Mouse (Mus musculus): ENCODE measurements around the gene Tacr3.
A peak's percentile ranks its signal among the peaks of the same experiment; 100 is the strongest.

Gene Tacr3

DNA sequence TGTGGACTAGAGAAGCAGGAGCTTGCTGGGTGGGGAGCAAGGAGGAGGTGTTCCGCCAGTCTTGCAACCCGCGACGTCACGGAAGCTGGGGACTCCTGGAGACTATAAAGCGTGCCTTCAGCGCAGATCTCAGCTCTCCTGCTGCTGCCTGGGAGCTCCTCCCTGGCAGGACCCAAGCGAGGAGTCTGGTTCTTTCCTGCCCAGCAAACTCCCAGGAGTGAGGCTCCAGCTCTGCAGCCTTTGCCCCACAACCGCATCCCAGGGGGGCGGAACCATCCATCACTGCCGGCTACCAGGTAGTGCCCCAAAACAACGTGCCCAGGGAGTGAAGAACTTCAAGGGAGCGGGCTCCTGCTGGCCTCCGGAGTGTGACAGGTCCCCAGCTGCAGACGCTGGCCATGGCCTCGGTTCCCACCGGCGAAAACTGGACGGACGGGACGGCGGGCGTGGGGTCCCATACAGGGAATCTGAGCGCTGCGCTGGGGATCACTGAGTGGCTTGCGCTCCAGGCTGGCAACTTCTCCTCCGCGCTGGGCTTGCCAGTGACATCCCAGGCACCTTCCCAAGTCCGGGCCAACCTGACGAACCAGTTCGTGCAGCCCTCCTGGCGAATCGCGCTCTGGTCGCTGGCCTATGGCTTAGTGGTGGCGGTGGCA is at the start of gene Tacr3:
Gene Tacr3, plus strand, starts transcription at position 133 of the 656 bp plus-strand sequence.
- peak; percentile 40 for DNase-seq (ENCODE audit: extremely low spot score, low spot score)

DNA sequence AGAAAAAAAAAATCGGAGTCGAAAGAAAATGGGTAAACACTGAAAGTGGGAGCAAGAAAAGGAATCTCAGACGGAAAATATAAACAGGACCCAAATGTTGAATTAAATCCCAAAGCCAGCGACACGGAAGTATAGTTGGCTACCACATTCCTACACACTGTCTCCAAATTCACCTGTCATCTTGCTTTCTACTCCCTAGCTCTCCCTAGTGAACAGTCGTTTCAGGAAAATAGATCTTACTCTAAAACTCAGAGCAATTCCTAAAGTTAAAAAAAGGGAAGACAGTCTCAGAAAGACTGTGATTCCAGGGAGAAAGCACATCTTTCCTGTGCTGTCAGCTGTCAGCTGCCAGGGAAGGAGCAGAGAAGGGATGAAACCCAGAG is 324 bp upstream of the Tacr3 start:
- DNase-seq (ENCODE audit: extremely low spot score, low spot score): no peak

DNA sequence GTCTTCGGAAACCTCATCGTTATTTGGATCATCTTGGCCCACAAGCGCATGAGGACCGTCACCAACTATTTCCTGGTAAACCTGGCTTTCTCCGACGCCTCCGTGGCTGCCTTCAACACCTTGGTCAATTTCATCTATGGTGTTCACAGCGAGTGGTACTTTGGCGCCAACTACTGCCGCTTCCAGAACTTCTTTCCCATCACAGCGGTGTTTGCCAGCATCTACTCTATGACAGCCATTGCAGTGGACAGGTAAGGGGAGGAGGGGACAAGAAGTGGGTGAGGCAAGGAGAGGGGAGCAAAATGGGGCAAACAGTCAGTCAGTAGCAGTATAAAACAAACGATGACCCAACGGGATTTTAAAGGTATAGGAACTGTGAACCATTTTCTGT is 719 bp downstream of the Tacr3 start:
- DNase-seq (ENCODE audit: extremely low spot score, low spot score): no peak

DNA sequence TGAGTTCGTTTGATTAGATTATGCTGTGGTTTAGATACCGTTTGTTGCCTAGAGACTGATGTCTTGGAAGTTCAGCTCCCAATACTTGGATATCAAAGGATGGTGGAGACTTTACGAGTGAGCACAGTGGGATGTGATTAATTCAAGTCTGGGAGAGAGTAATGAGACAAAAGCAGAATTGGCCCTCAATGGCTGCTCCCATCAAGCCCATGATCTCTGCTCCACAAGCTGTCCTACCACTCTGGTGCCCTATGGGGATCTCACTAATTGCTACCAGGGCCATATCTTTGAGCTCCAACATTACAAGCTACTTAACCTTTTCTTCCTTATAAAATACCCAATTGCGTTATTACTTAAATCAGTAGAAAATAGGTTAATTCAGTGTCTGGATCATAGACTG is 22.5 kb downstream of the Tacr3 start:
- DNase-seq (ENCODE audit: extremely low spot score, low spot score): no peak

DNA sequence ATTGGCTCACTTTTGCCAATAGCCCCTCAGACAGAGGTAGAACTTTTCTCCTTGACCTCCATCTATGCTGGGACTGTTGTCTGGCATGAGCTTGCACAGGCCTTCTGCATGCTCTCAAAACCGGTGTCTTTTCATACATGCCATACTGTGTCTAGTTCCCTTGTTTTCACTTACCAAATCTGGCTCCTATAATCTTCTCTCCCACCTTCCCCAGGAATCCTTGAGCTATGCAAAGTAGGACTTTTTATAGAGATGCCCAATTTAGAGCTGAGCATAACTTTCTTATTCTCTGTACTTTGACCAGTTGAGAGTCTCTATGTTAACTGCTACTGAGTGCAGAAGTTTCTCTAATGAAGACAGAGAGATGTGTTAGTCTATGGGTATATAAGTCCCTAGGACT is 48.9 kb downstream of the Tacr3 start:
- DNase-seq (ENCODE audit: extremely low spot score, low spot score): no peak

DNA sequence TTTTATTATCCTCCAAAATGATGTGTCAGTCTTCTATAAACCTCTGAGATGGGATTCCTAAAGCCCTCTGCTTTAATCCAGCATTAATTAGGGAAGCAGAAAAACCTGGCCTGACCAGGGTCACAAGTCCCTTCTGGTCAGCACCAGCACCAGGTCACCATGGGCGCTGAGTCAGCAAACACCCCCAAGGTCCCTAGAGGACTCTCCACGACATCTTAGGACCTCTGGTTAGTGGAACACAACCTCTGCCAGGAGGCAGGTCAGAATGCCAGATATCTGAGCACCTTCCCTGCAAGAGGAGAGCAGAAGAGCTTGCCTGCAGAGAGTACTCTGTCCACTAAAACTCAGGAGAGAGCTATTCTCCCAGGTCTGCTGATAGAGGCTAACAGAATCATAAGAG is 67.0 kb downstream of the Tacr3 start:
- no peak for DNase-seq (ENCODE audit: extremely low spot score, low spot score)

DNA sequence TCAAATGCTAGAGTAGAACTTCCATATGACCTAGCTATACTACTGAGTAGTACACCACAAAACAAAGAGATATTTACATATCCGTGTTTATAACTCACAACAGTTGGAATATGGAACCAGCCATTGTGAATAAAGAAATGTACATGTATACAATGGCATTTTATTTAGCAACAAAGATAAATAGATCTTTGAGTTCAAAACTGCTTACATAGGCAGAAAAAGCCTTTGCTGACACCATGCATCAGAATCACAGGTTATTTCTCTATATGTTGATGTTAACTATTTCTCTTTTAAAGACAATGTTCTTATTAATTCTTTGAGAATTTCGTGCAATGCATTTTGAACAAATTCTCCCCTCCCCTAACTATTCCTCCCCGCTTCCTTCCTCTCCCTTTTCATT is 80.1 kb downstream of the Tacr3 start:
- no peak for DNase-seq (ENCODE audit: extremely low spot score, low spot score)

DNA sequence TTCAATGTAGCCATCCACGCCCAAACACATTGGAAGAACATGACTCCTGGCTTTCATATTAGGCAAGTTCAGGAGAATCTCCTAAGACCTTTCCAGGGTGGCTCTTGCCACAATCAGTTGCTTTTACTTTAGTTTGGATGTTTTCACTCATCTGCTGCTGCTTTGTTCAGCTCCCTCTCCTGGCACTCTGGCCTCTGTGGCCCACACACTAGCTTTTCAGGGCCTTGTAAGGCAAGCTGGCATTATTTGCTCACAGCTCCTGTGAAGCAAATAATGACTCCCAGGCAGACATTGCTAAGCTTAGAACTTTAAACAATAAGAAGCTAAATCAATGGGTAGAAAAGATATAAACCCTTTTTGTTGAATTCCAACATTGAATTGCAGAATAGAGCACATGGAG is 105.9 kb downstream of the Tacr3 start:
- DNase-seq (ENCODE audit: extremely low spot score, low spot score): no peak

DNA sequence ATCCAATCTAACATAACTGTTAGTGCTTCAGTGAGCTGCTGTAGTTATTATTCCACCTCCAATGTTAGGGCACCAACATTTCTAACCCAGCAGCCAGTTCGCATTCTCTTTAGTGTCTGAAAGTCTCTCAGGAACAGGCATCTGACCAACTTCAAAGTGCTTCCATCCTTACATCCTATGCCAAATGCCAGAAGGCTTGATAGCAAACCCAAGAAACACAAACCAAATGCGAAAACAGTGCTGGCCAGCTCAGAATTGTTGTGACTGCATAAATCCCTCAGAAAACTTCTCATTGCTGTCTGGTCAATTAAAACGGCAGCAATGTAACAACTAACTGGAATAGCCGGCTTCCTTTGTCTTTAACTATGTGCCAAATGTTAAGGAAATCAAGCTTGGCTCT is 106.7 kb downstream of the Tacr3 start:
- no peak for DNase-seq (ENCODE audit: extremely low spot score, low spot score)

DNA sequence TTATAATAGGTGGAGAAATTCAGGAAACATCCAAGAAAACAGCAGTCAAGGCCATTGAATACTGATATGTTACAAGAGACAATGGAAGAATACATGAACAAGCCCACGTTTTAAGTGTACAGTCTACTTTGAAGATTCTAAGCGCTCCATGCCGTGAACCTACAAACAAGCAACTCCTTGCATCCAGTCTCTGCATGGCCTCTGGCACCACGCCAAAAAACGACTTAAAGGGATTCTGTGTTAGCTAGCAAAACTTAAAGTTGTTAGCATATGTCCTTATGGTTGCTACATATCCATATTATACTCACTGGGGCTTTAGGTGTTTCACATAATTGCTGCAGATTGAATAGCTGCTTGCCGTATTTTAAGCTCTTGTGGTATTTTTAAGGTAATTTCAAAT is 134.7 kb downstream of the Tacr3 start:
- DNase-seq (ENCODE audit: extremely low spot score, low spot score): no peak

DNA sequence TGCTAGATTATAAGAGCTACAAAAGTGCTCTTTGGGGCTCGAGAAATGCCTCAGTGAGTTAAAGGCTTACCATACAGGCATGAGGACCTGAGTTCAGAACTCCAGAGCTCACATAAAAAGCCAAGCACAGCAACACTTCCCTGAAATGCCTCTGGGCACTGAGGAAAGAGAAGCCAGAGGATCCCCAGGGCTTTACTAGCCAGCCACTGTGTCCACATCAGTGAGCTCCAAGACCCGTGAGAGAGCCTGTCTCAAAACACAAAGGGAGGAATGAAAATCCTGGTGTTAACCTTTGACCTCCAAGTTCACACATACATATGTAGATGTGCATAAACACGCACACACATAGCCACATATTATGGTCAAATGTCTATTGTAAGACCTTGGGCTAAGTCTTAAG is 150.1 kb downstream of the Tacr3 start:
- no peak for DNase-seq (ENCODE audit: extremely low spot score, low spot score)

DNA sequence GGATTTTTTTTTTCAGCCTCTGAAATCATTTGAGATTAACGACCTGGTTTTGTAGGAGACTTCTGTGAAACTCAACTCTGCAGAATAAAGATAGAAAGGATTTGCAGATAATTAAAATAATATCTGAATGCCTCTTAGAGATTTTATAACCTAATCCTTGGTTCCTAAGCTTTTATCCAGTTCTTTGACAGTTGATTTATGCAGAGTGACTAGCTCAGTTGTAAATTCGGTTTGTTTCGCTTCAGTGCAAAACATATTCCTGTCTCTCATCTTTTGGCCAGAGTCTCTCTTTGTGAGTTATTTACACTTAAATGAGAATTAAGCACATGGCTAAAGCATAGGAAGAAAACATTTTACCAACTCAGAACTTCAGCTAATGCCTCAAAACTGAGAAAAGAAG is 151.3 kb downstream of the Tacr3 start:
- DNase-seq (ENCODE audit: extremely low spot score, low spot score): no peak

Measured in neural tube, embryonic 10.5 days (tissue).